Mouse (Mus musculus): Measurements from ENCODE around the gene Apmap. TPM values are rescaled to one million over a fixed set of nuclear protein-coding genes. Genes with fewer than 3 reads are reported as not detected.

Apmap gene
- total RNA-seq, 2 experiments from 2014 or later = 27.2 to 79.5 TPM

Other genes starting within 250 kb of the Apmap start
- 4.0 TPM in 1 of 2 replicates, not detected in the other for gene 3300002I08Rik, start 245.8 kb downstream of the Apmap start, total RNA-seq (2014; fragmentation: Nextera tagmentation)
- gene 3300002I08Rik, start 245.8 kb downstream of the Apmap start, total RNA-seq (2017) = 3.3 and 10.4 TPM in 2 replicates
- gene Zfp442, start 157.1 kb downstream of the Apmap start, total RNA-seq (2014; fragmentation: Nextera tagmentation) = 2.8 and 6.0 TPM in 2 replicates
- gene Zfp442, start 157.1 kb downstream of the Apmap start, total RNA-seq (2017) = 4.2 and 8.7 TPM in 2 replicates
- gene Zfp345, start 123.5 kb downstream of the Apmap start, total RNA-seq (2014; fragmentation: Nextera tagmentation) = 0.41 TPM in 1 of 2 replicates, not detected in the other
- gene Zfp345, start 123.5 kb downstream of the Apmap start, total RNA-seq (2017) = not detected in 2 replicates
- gene Cst7, start 38.2 kb downstream of the Apmap start, total RNA-seq (2014; fragmentation: Nextera tagmentation) = 336 and 375 TPM in 2 replicates
- gene Cst7, start 38.2 kb downstream of the Apmap start, total RNA-seq (2017) = 403 and 441 TPM in 2 replicates
- 13.1 and 14.5 TPM in 2 replicates for gene Acss1, start 59.9 kb upstream of the Apmap start, total RNA-seq (2014; fragmentation: Nextera tagmentation)
- 8.1 and 12.2 TPM in 2 replicates for gene Acss1, start 59.9 kb upstream of the Apmap start, total RNA-seq (2017)
- not detected in 2 replicates for gene Vsx1, start 80.8 kb upstream of the Apmap start, total RNA-seq (2014; fragmentation: Nextera tagmentation)
- not detected in 2 replicates for gene Vsx1, start 80.8 kb upstream of the Apmap start, total RNA-seq (2017)
- 15.8 and 17.0 TPM in 2 replicates for gene Entpd6, start 140.5 kb upstream of the Apmap start, total RNA-seq (2014; fragmentation: Nextera tagmentation)
- 14.7 and 15.6 TPM in 2 replicates for gene Entpd6, start 140.5 kb upstream of the Apmap start, total RNA-seq (2017)
- gene Pygb, start 178.2 kb upstream of the Apmap start, total RNA-seq (2014; fragmentation: Nextera tagmentation) = 18.3 and 18.9 TPM in 2 replicates
- gene Pygb, start 178.2 kb upstream of the Apmap start, total RNA-seq (2017) = 25.9 and 40.1 TPM in 2 replicates

Data from granulocyte monocyte progenitor cell, adult 5-6 weeks (primary cell).